Mouse (Mus musculus): ENCODE results near the gene Zfp39. TPM values are rescaled to one million over a fixed set of nuclear protein-coding genes. Genes with fewer than 3 reads are reported as not detected.
A peak's percentile ranks its signal among the peaks of the same experiment; 100 is the strongest.
"Not testable (repeated sequence)": the region's sequence is repeated elsewhere in the genome, so short reads cannot be mapped to it uniquely, and the experiment has no call there.

Zfp39 gene
- polyA plus RNA-seq, 1 experiment from 2014 or later: 5.0 TPM

DNA sequence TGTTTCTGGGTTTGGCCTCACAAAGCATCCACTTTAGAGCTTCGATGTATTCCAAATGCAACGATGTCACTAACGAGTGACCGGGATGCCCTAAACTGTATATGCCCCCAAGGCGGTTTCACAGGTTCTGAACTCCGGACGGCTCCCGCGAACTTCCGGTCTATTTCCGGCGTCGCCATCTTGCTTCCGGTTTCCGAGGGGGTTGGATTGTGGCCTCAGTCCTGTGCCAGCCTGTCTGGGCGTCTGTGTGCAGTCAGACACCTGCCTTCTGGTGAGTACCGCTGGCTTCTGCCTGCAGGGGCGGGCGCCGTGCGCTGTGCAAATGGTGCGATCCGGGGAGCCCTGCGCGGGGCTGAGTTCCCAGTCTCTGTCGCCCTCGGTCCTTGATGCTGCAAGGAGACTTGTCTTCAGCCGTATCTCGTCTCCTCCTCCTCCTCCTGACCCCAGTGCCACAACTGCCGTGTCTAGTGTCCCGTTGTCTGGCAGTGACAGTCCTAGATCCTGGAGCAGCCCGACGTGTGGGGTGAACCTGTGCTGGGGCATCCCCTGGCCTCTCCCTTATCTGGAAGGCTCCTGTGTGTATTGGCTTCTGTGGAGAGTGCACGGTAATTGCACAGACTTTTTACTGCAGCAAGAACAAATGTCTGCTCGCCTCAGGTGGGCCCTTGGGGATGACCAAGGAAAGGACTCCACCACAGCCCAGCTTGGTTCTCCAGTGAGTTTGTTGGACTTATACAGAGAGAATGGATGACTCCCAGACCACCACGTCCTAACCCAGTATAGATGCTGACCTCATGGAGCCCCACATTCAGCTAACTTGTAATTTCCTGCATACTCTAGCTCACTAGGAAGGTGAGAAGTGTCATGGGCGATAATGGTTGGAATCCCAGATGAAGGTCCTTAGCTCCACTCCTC lies 36.7 kb downstream of the Zfp39 start, which contains the start of gene 2810021J22Rik:
TSS of gene 2810021J22Rik (plus strand) at position 178 of the 915 bp plus-strand sequence.
- Histone ChIP-seq H3K27ac (peak within 1 kb of the TSS; percentile 93), H3K4me2 (peak within 1 kb of the TSS; percentile 89), H3K4me1 (replicated peaks) (peaks cover 28% of the 10 kb centered on the region), H3K9ac (peak within 1 kb of the TSS; percentile 89), H3K27me3 (no peaks in the 10 kb centered on the region), H3K9me3 (no peaks in the 10 kb centered on the region), H3K36me3 (peaks cover 27% of the 10 kb centered on the region), H3K4me3 (peak within 1 kb of the TSS; percentile 75)
- WGBS: 3% methylated on average over 37 of the region's 37 CpGs
- ATAC-seq (ENCODE audit: low FRiP score): peak; percentile 92

DNA sequence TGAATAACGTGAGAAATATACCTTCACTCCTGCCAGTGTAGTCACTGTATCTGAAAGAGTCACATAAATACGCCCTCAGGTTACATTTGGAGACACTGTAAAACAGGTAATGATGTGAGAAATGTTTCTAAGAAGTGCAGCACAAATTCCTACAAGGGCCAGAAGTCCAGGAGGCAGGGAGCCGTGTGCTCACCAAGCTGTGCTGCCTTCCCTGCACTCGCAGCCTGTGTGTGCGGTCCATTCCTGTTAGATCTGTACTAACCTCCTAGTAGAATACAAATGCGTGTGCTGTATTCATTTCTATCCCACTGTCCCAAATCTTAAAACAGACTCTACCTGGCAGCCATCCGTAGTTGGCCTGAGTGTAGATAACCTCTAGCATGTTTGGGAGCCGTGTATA lies 43.3 kb downstream of the Zfp39 start:
- H3K4me3 ChIP-seq: no peak overlapping the region
- H3K9me3 ChIP-seq: peaks cover 20% of the 10 kb centered on the region
- no peak overlapping the region for H3K4me2 ChIP-seq
- no peak overlapping the region for H3K9ac ChIP-seq
- no peak for ATAC-seq (ENCODE audit: low FRiP score)
- H3K36me3 ChIP-seq: peaks cover 59% of the 10 kb centered on the region
- H3K27me3 ChIP-seq: no peaks in the 10 kb centered on the region
- no peaks in the 10 kb centered on the region for H3K4me1 ChIP-seq (replicated peaks)
- 94% methylated on average over 8 of the region's 8 CpGs for WGBS
- H3K27ac ChIP-seq: no peak overlapping the region

GRCm38 (mm10) chr11:58849731-58850130 lies 54.3 kb downstream of the Zfp39 start:
- H3K4me2 ChIP-seq: no peak overlapping the region
- no peak for ATAC-seq (ENCODE audit: low FRiP score)
- peaks cover 56% of the 10 kb centered on the region for H3K36me3 ChIP-seq
- 68% methylated on average over 2 of the region's 2 CpGs for WGBS
- peaks cover 16% of the 10 kb centered on the region for H3K4me1 ChIP-seq (replicated peaks)
- H3K9ac ChIP-seq: no peak overlapping the region
- no peak overlapping the region for H3K27ac ChIP-seq
- no peak overlapping the region for H3K4me3 ChIP-seq
- no peaks in the 10 kb centered on the region for H3K9me3 ChIP-seq
- 0 out of 2 replicates have a peak, but pooled peaks cover 1% of the 10 kb centered on the region for H3K27me3 ChIP-seq

GRCm38 (mm10) chr11:58847636-58848035 lies 56.4 kb downstream of the Zfp39 start:
- ATAC-seq (ENCODE audit: low FRiP score): peak; percentile 40
- peak overlapping the region; percentile 86 for H3K4me2 ChIP-seq
- H3K27ac ChIP-seq: peak overlapping the region; percentile 90
- H3K27me3 ChIP-seq: 0 out of 2 replicates have a peak, but pooled peaks cover 4% of the 10 kb centered on the region
- no peaks in the 10 kb centered on the region for H3K9me3 ChIP-seq
- H3K4me3 ChIP-seq: peak overlapping the region; percentile 89
- peak overlapping the region; percentile 96 for H3K9ac ChIP-seq
- H3K4me1 ChIP-seq (replicated peaks): peaks cover 16% of the 10 kb centered on the region
- H3K36me3 ChIP-seq: peaks cover 39% of the 10 kb centered on the region
- 49% methylated on average over 9 of the region's 9 CpGs for WGBS

GRCm38 (mm10) chr11:58846919-58847461 lies 57.0 kb downstream of the Zfp39 start, which contains the start of gene Gm12258:
Gene Gm12258, plus strand, starts transcription at chr11:58847158.
- under 1% methylated on average over 24 of the region's 24 CpGs for whole genome bisulfite sequencing
- 0 out of 2 replicates have a peak, but pooled peaks cover 4% of the 10 kb centered on the region for H3K27me3 ChIP-seq
- H3K4me1 ChIP-seq (replicated peaks): peaks cover 16% of the 10 kb centered on the region
- peak within 1 kb of the TSS; percentile 90 for H3K27ac ChIP-seq
- no peaks in the 10 kb centered on the region for H3K9me3 ChIP-seq
- H3K36me3 ChIP-seq: peaks cover 33% of the 10 kb centered on the region
- peak within 1 kb of the TSS; percentile 86 for H3K4me2 ChIP-seq
- peak within 1 kb of the TSS; percentile 96 for H3K9ac ChIP-seq
- ATAC-seq (ENCODE audit: low FRiP score): peak; percentile 100
- H3K4me3 ChIP-seq: peak within 1 kb of the TSS; percentile 89

- H3K4me3 ChIP-seq; H3K4me2 ChIP-seq; H3K9ac ChIP-seq; H3K27me3 ChIP-seq; H3K4me1 ChIP-seq (replicated peaks); H3K36me3 ChIP-seq; H3K27ac ChIP-seq; H3K9me3 ChIP-seq; ATAC-seq (ENCODE audit: low FRiP score): not testable (repeated sequence)
Measured at GRCm38 (mm10) chr11:58838951-58839350, 65.1 kb downstream of the Zfp39 start, which contains the start of gene Olfr311. Gene Olfr311, plus strand, starts transcription at chr11:58839251.

Other genes starting within 250 kb of the Zfp39 start
- not detected in 2 replicates for gene Olfr322, start 245.4 kb downstream of the Zfp39 start, polyA plus RNA-seq (2015; fragmentation: Nextera tagmentation; extraction: Ambion mirVana)
- gene Olfr320, start 223.1 kb downstream of the Zfp39 start, polyA plus RNA-seq (2015; fragmentation: Nextera tagmentation; extraction: Ambion mirVana): not detected in 2 replicates
- gene Olfr319, start 205.1 kb downstream of the Zfp39 start, polyA plus RNA-seq (2015; fragmentation: Nextera tagmentation; extraction: Ambion mirVana): not detected in 2 replicates
- gene Olfr318, start 180.2 kb downstream of the Zfp39 start, polyA plus RNA-seq (2015; fragmentation: Nextera tagmentation; extraction: Ambion mirVana): not detected in 2 replicates
- 0.14 and 0.23 TPM in 2 replicates for gene Olfr317, start 165.0 kb downstream of the Zfp39 start, polyA plus RNA-seq (2015; fragmentation: Nextera tagmentation; extraction: Ambion mirVana)
- not detected in 2 replicates for gene Olfr316, start 151.5 kb downstream of the Zfp39 start, polyA plus RNA-seq (2015; fragmentation: Nextera tagmentation; extraction: Ambion mirVana)
- gene Olfr315, start 131.0 kb downstream of the Zfp39 start, polyA plus RNA-seq (2015; fragmentation: Nextera tagmentation; extraction: Ambion mirVana): not detected in 2 replicates
- not detected in 2 replicates for gene Olfr314, start 121.3 kb downstream of the Zfp39 start, polyA plus RNA-seq (2015; fragmentation: Nextera tagmentation; extraction: Ambion mirVana)
- 9.2 and 10.8 TPM in 2 replicates for gene Fam183b, start 102.3 kb downstream of the Zfp39 start, polyA plus RNA-seq (2015; fragmentation: Nextera tagmentation; extraction: Ambion mirVana)
- not detected in 2 replicates for gene Olfr313, start 89.2 kb downstream of the Zfp39 start, polyA plus RNA-seq (2015; fragmentation: Nextera tagmentation; extraction: Ambion mirVana)
- gene Olfr312, start 75.0 kb downstream of the Zfp39 start, polyA plus RNA-seq (2015; fragmentation: Nextera tagmentation; extraction: Ambion mirVana): not detected in 2 replicates
- gene Olfr311, start 65.0 kb downstream of the Zfp39 start, polyA plus RNA-seq (2015; fragmentation: Nextera tagmentation; extraction: Ambion mirVana): not detected in 2 replicates
- gene Gm12258, start 57.1 kb downstream of the Zfp39 start, polyA plus RNA-seq (2015; fragmentation: Nextera tagmentation; extraction: Ambion mirVana): 21.3 and 22.8 TPM in 2 replicates
- gene 2810021J22Rik, start 37.0 kb downstream of the Zfp39 start, polyA plus RNA-seq (2015; fragmentation: Nextera tagmentation; extraction: Ambion mirVana): 11.5 and 12.9 TPM in 2 replicates
- gene Btnl10, start 13.7 kb upstream of the Zfp39 start, polyA plus RNA-seq (2015; fragmentation: Nextera tagmentation; extraction: Ambion mirVana): not detected in 2 replicates
- 522 and 540 TPM in 2 replicates for gene Rnf187, start 34.7 kb upstream of the Zfp39 start, polyA plus RNA-seq (2015; fragmentation: Nextera tagmentation; extraction: Ambion mirVana)
- 285 and 298 TPM in 2 replicates for gene Hist3h2ba, start 44.7 kb upstream of the Zfp39 start, polyA plus RNA-seq (2015; fragmentation: Nextera tagmentation; extraction: Ambion mirVana)
- gene Hist3h2a, start 50.5 kb upstream of the Zfp39 start, polyA plus RNA-seq (2015; fragmentation: Nextera tagmentation; extraction: Ambion mirVana): 138 and 142 TPM in 2 replicates
- 1.6 TPM in 2 replicates for gene Trim17, start 50.5 kb upstream of the Zfp39 start, polyA plus RNA-seq (2015; fragmentation: Nextera tagmentation; extraction: Ambion mirVana)
- 20.8 and 21.8 TPM in 2 replicates for gene Trim11, start 73.9 kb upstream of the Zfp39 start, polyA plus RNA-seq (2015; fragmentation: Nextera tagmentation; extraction: Ambion mirVana)
- 0.22 and 0.44 TPM in 2 replicates for gene Obscn, start 232.2 kb upstream of the Zfp39 start, polyA plus RNA-seq (2015; fragmentation: Nextera tagmentation; extraction: Ambion mirVana)

Data from hindbrain, embryonic 13.5 days (tissue).